Mouse (Mus musculus) embryo, embryonic 9.5 days (tissue): ENCODE measurements around the gene Gm13283.
"Not testable (repeated sequence)": the region's sequence is repeated elsewhere in the genome, so short reads cannot be mapped to it uniquely, and the experiment has no call there.

ENCODE experiments used
- DNase-seq: peaks from one replicate; pipeline ENCODE4 v3.0.0-alpha.2; 2017; ENCODE audit errors: extremely low spot score

Gm13283 gene

DNA sequence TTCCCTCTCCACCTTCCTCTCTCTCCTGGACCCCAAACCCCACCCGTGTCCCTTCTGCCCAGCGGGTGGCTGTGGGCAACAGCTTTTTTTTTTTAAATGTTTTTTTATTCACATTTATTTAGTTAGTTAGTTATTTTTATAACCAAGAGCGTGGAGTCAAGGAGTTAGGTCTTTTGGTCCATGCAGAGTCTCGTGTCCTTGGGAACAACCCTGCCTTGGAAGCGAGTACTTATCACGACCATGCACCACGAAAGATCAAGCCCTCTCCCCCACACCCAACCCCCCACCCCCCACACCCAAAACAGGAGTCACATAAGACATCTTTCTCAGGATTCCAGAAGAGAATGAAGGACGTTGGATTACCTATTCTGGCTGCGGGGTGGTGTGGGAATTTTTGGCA lies 2.4 kb downstream of the Gm13283 start:
- not testable (repeated sequence) for DNase-seq

DNA sequence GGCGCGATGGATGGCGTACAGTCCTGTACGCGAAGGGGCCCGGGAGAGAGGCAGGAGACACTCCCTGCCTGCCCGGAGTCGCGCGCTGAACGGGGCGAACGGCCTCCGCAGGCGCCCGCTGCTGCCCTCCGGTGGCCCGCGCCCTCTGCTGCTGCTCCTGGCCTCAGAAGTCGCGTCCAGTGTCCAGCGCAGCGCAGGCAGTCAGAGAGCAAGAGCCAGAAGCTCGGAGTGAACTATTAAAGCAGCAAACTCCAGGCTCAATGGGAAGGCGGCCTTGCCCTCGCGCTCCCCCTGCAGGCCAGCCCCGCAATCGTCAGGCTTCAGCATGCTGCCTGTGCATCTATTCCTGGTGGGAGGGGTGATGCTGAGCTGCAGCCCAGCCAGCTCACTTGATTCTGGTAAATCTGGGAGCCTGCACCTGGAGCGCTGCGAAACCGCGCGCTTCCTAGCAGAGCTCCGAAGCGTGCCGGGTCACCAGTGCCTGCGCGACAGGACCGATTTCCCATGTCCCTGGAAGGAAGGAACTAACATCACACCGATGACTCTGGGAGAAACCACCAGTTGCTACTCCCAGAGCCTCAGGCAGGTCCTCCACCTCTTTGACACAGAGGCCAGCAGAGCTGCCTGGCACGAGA lies 3.6 kb downstream of the Gm13283 start:
- peak; percentile 68 for DNase-seq

DNA sequence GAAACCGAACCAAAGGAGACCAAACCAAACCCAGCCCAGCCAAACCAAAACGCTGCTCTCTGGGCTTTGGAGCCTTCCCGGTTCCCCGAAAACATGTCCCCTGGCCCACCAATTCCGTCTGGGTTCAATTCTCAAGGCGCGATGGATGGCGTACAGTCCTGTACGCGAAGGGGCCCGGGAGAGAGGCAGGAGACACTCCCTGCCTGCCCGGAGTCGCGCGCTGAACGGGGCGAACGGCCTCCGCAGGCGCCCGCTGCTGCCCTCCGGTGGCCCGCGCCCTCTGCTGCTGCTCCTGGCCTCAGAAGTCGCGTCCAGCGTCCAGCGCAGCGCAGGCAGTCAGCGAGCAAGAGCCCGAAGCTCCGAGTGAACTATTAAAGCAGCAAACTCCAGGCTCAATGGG lies 13.6 kb downstream of the Gm13283 start, which contains the start of gene Gm13290:
TSS of gene Gm13290 (plus strand) at position 301 of the 400 bp plus-strand sequence.
- DNase-seq = not testable (repeated sequence)

DNA sequence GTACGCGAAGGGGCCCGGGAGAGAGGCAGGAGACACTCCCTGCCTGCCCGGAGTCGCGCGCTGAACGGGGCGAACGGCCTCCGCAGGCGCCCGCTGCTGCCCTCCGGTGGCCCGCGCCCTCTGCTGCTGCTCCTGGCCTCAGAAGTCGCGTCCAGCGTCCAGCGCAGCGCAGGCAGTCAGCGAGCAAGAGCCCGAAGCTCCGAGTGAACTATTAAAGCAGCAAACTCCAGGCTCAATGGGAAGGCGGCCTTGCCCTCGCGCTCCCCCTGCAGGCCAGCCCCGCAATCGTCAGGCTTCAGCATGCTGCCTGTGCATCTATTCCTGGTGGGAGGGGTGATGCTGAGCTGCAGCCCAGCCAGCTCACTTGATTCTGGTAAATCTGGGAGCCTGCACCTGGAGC lies 16.7 kb downstream of the Gm13283 start, which contains the start of gene Gm13289:
TSS of gene Gm13289 (plus strand) at position 301 of the 400 bp plus-strand sequence.
- DNase-seq = not testable (repeated sequence)

DNA sequence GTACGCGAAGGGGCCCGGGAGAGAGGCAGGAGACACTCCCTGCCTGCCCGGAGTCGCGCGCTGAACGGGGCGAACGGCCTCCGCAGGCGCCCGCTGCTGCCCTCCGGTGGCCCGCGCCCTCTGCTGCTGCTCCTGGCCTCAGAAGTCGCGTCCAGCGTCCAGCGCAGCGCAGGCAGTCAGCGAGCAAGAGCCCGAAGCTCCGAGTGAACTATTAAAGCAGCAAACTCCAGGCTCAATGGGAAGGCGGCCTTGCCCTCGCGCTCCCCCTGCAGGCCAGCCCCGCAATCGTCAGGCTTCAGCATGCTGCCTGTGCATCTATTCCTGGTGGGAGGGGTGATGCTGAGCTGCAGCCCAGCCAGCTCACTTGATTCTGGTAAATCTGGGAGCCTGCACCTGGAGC lies 19.6 kb downstream of the Gm13283 start, which contains the start of gene Gm13272:
TSS of gene Gm13272 (plus strand) at position 301 of the 400 bp plus-strand sequence.
- DNase-seq = not testable (repeated sequence)

DNA sequence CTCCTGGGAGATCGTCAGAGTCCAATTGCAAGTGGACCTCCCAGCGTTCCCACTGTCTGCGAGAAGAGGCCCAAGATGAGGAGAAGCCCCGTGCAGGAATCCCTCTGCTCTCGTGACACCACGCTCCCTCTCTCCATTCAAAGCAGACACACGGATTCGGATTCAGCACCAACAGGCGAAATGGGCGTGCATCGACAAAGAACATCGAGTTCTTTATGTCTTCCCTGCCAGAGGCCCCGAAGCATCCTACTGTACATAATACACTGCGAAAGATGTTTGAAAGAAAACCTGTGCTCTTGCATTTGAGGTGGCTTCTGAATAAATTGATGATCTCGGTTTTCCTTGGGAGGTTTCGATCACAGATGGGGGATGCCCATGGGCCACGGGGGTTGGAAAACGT lies 20.4 kb downstream of the Gm13283 start:
- not testable (repeated sequence) for DNase-seq

DNA sequence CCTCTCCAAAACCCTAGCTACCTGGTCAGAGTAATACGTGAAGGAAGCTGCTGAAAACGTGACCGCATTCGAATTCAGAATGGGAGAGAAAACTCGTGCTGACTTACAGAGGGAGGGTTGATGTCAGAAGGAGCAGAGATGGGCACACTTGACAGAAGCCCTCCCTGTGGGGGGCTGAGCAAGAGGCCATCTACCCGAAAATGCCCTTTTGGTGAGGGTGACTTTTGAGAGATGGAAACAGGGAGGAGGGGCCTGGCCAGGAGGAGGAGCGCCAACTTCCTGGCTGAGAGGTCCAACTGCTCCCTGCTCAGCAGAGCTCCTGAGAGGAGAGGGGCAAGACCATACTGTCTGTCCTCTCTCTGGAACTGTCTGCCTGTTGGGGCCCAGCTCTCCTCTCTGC lies 21.9 kb downstream of the Gm13283 start, which contains the start of gene Ifnz:
TSS of gene Ifnz (plus strand) at position 301 of the 400 bp plus-strand sequence.
- not testable (repeated sequence) for DNase-seq

DNA sequence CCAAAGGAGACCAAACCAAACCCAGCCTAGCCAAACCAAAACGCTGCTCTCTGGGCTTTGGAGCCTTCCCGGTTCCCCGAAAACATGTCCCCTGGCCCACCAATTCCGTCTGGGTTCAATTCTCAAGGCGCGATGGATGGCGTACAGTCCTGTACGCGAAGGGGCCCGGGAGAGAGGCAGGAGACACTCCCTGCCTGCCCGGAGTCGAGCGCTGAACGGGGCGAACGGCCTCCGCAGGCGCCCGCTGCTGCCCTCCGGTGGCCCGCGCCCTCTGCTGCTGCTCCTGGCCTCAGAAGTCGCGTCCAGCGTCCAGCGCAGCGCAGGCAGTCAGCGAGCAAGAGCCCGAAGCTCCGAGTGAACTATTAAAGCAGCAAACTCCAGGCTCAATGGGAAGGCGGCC lies 22.4 kb downstream of the Gm13283 start:
- DNase-seq = not testable (repeated sequence)

DNA sequence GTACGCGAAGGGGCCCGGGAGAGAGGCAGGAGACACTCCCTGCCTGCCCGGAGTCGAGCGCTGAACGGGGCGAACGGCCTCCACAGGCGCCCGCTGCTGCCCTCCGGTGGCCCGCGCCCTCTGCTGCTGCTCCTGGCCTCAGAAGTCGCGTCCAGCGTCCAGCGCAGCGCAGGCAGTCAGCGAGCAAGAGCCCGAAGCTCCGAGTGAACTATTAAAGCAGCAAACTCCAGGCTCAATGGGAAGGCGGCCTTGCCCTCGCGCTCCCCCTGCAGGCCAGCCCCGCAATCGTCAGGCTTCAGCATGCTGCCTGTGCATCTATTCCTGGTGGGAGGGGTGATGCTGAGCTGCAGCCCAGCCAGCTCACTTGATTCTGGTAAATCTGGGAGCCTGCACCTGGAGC lies 25.5 kb downstream of the Gm13283 start, which contains the start of gene Gm13276:
TSS of gene Gm13276 (plus strand) at position 301 of the 400 bp plus-strand sequence.
- not testable (repeated sequence) for DNase-seq

DNA sequence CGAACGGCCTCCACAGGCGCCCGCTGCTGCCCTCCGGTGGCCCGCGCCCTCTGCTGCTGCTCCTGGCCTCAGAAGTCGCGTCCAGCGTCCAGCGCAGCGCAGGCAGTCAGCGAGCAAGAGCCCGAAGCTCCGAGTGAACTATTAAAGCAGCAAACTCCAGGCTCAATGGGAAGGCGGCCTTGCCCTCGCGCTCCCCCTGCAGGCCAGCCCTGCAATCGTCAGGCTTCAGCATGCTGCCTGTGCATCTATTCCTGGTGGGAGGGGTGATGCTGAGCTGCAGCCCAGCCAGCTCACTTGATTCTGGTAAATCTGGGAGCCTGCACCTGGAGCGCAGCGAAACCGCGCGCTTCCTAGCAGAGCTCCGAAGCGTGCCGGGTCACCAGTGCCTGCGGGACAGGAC lies 28.5 kb downstream of the Gm13283 start, which contains the start of gene Gm13277:
TSS of gene Gm13277 (plus strand) at position 231 of the 400 bp plus-strand sequence.
- DNase-seq = not testable (repeated sequence)

DNA sequence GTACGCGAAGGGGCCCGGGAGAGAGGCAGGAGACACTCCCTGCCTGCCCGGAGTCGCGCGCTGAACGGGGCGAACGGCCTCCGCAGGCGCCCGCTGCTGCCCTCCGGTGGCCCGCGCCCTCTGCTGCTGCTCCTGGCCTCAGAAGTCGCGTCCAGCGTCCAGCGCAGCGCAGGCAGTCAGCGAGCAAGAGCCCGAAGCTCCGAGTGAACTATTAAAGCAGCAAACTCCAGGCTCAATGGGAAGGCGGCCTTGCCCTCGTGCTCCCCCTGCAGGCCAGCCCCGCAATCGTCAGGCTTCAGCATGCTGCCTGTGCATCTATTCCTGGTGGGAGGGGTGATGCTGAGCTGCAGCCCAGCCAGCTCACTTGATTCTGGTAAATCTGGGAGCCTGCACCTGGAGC lies 31.3 kb downstream of the Gm13283 start, which contains the start of gene Gm13278:
TSS of gene Gm13278 (plus strand) at position 301 of the 400 bp plus-strand sequence.
- not testable (repeated sequence) for DNase-seq

DNA sequence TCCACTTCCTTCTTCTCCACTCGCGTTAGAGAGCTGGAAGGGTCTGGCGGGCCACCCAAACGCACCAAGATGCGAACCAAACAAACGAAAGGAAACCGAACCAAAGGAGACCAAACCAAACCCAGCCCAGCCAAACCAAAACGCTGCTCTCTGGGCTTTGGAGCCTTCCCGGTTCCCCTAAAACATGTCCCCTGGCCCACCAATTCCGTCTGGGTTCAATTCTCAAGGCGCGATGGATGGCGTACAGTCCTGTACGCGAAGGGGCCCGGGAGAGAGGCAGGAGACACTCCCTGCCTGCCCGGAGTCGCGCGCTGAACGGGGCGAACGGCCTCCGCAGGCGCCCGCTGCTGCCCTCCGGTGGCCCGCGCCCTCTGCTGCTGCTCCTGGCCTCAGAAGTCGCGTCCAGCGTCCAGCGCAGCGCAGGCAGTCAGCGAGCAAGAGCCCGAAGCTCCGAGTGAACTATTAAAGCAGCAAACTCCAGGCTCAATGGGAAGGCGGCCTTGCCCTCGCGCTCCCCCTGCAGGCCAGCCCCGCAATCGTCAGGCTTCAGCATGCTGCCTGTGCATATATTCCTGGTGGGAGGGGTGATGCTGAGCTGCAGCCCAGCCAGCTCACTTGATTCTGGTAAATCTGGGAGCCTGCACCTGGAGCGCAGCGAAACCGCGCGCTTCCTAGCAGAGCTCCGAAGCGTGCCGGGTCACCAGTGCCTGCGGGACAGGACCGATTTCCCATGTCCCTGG lies 34.2 kb downstream of the Gm13283 start, which contains the start of gene Gm13275:
TSS of gene Gm13275 (plus strand) at position 552 of the 740 bp plus-strand sequence.
- not testable (repeated sequence) for DNase-seq

DNA sequence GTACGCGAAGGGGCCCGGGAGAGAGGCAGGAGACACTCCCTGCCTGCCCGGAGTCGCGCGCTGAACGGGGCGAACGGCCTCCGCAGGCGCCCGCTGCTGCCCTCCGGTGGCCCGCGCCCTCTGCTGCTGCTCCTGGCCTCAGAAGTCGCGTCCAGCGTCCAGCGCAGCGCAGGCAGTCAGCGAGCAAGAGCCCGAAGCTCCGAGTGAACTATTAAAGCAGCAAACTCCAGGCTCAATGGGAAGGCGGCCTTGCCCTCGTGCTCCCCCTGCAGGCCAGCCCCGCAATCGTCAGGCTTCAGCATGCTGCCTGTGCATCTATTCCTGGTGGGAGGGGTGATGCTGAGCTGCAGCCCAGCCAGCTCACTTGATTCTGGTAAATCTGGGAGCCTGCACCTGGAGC lies 37.2 kb downstream of the Gm13283 start, which contains the start of gene Gm13279:
TSS of gene Gm13279 (plus strand) at position 301 of the 400 bp plus-strand sequence.
- DNase-seq = not testable (repeated sequence)

DNA sequence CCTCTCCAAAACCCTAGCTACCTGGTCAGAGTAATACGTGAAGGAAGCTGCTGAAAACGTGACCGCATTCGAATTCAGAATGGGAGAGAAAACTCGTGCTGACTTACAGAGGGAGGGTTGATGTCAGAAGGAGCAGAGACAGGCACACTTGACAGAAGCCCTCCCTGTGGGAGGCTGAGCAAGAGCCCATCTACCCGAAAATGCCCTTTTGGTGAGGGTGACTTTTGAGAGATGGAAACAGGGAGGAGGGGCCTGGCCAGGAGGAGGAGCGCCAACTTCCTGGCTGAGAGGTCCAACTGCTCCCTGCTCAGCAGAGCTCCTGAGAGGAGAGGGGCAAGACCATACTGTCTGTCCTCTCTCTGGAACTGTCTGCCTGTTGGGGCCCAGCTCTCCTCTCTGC lies 39.4 kb downstream of the Gm13283 start, which contains the start of gene Gm13285:
TSS of gene Gm13285 (plus strand) at position 301 of the 400 bp plus-strand sequence.
- not testable (repeated sequence) for DNase-seq

DNA sequence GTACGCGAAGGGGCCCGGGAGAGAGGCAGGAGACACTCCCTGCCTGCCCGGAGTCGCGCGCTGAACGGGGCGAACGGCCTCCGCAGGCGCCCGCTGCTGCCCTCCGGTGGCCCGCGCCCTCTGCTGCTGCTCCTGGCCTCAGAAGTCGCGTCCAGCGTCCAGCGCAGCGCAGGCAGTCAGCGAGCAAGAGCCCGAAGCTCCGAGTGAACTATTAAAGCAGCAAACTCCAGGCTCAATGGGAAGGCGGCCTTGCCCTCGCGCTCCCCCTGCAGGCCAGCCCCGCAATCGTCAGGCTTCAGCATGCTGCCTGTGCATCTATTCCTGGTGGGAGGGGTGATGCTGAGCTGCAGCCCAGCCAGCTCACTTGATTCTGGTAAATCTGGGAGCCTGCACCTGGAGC lies 43.0 kb downstream of the Gm13283 start, which contains the start of gene Gm13287:
TSS of gene Gm13287 (plus strand) at position 301 of the 400 bp plus-strand sequence.
- not testable (repeated sequence) for DNase-seq

DNA sequence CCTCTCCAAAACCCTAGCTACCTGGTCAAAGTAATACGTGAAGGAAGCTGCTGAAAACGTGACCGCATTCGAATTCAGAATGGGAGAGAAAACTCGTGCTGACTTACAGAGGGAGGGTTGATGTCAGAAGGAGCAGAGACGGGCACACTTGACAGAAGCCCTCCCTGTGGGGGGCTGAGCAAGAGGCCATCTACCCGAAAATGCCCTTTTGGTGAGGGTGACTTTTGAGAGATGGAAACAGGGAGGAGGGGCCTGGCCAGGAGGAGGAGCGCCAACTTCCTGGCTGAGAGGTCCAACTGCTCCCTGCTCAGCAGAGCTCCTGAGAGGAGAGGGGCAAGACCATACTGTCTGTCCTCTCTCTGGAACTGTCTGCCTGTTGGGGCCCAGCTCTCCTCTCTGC lies 45.3 kb downstream of the Gm13283 start, which contains the start of gene Gm13288:
TSS of gene Gm13288 (plus strand) at position 301 of the 400 bp plus-strand sequence.
- DNase-seq = not testable (repeated sequence)

DNA sequence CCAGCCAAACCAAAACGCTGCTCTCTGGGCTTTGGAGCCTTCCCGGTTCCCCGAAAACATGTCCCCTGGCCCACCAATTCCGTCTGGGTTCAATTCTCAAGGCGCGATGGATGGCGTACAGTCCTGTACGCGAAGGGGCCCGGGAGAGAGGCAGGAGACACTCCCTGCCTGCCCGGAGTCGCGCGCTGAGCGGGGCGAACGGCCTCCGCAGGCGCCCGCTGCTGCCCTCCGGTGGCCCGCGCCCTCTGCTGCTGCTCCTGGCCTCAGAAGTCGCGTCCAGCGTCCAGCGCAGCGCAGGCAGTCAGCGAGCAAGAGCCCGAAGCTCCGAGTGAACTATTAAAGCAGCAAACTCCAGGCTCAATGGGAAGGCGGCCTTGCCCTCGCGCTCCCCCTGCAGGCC lies 45.8 kb downstream of the Gm13283 start:
- DNase-seq = not testable (repeated sequence)
